Mouse (Mus musculus) olfactory bulb, adult 2 months (tissue): ENCODE measurements around the gene Zbtb45. TPM values are rescaled to one million over a fixed set of nuclear protein-coding genes. Genes with fewer than 3 reads are reported as not detected.

Source experiments
- H3K27ac ChIP-seq: fragments of 200-500 bp; 2 replicates; pipeline ENCODE4 v1.5.1; 2012; ENCODE audit warnings: low read depth, low read length; ENCODE audit not compliant: insufficient read depth
- H3K4me1 ChIP-seq: fragments of 200-500 bp; 2 replicates; pipeline ENCODE4 v1.6.1; 2012; ENCODE audit warnings: low read length; ENCODE audit not compliant: control insufficient read depth, insufficient read depth
- H3K4me3 ChIP-seq: fragments of 200-500 bp; 2 replicates; pipeline ENCODE4 v1.5.1; 2012; ENCODE audit warnings: mild to moderate bottlenecking, low read depth, low read length, moderate library complexity; ENCODE audit not compliant: insufficient read depth
- CTCF ChIP-seq: fragments of 200-500 bp; IDR thresholded peaks from 2 replicates; pipeline ENCODE4 v1.5.1; 2012; ENCODE audit warnings: low read depth, mild to moderate bottlenecking, low read length, moderate library complexity; ENCODE audit not compliant: insufficient read depth
- POLR2A ChIP-seq: fragments of 200-500 bp; IDR thresholded peaks from 2 replicates; pipeline ENCODE4 v1.6.1; 2012; ENCODE audit warnings: mild to moderate bottlenecking, low read depth, low read length, moderate library complexity; ENCODE audit not compliant: insufficient read depth
- WGBS: fragments of 180-500 bp; shearing (Covaris S2); methylation state at CpG from one replicate; pipeline ENCODE4 v1.1.7; 2018; 5-methylcytosine and 5-hydroxymethylcytosine counted together
- polyA plus RNA-seq: library from polyadenylated mRNA; stranded (reverse); fragments of >200 nt; gene quantifications from 2 replicates; pipeline ENCODE4 v1.2.4, GENCODE M21; 2012; ENCODE audit warnings: low replicate concordance; ENCODE audit not compliant: missing spikeins, insufficient read depth, insufficient read length

Zbtb45 gene
- polyA plus RNA-seq, 1 experiment: not detected

- 6% methylated on average over 3 of the region's 3 CpGs for WGBS
- Histone ChIP-seq H3K4me1 (no peaks in the 10 kb centered on the region), H3K4me3 (no peak overlapping the region), H3K27ac (no peak overlapping the region)
- TF ChIP-seq POLR2A (no peak), CTCF (no peak)
Observed at GRCm38 (mm10) chr7:12992222-12992621, 17.6 kb downstream of the Zbtb45 start.

- no peak overlapping the region for H3K27ac ChIP-seq
- TF ChIP-seq CTCF: no peak
- no peak for TF ChIP-seq POLR2A
- H3K4me1 ChIP-seq: no peaks in the 10 kb centered on the region
- H3K4me3 ChIP-seq: no peak overlapping the region
- WGBS: 88% methylated on average over 8 of the region's 8 CpGs
Observed at GRCm38 (mm10) chr7:12987409-12988189, 22.2 kb downstream of the Zbtb45 start.

- Histone ChIP-seq H3K4me1 (no peaks in the 10 kb centered on the region), H3K4me3 (no peak overlapping the region), H3K27ac (no peak overlapping the region)
- TF ChIP-seq POLR2A: no peak
- no peak for TF ChIP-seq CTCF
- WGBS: 87% methylated on average over 8 of the region's 8 CpGs
Observed at GRCm38 (mm10) chr7:12986906-12987305, 22.9 kb downstream of the Zbtb45 start.

- no peak overlapping the region for H3K27ac ChIP-seq
- TF ChIP-seq POLR2A (no peak), CTCF (no peak)
- WGBS: 96% methylated on average over 1 of the region's 1 CpGs
- H3K4me1 ChIP-seq: no peaks in the 10 kb centered on the region
- H3K4me3 ChIP-seq: no peak overlapping the region
Observed at GRCm38 (mm10) chr7:12985724-12986123, 24.1 kb downstream of the Zbtb45 start.

GRCm38 (mm10) chr7:12980291-12980690 is 29.5 kb downstream of the Zbtb45 start:
- Histone ChIP-seq H3K27ac (no peak overlapping the region), H3K4me1 (peaks cover 16% of the 10 kb centered on the region), H3K4me3 (no peak overlapping the region)
- TF ChIP-seq CTCF (no peak), POLR2A (no peak)
- 87% methylated on average over 7 of the region's 7 CpGs for WGBS

GRCm38 (mm10) chr7:12979776-12980175 is 30.1 kb downstream of the Zbtb45 start:
- Histone ChIP-seq H3K4me1 (peaks cover 16% of the 10 kb centered on the region), H3K4me3 (no peak overlapping the region), H3K27ac (no peak overlapping the region)
- no peak for TF ChIP-seq POLR2A
- no peak for TF ChIP-seq CTCF
- WGBS: 70% methylated on average over 6 of the region's 6 CpGs

GRCm38 (mm10) chr7:12978931-12979722 is 30.7 kb downstream of the Zbtb45 start:
- H3K27ac ChIP-seq: no peak overlapping the region
- WGBS: 79% methylated on average over 18 of the region's 18 CpGs
- no peak overlapping the region for H3K4me3 ChIP-seq

GRCm38 (mm10) chr7:12977682-12978389 is 32.0 kb downstream of the Zbtb45 start, which contains the start of gene Zfp446:
Zfp446 (plus strand) TSS chr7:12977848.
- TF ChIP-seq POLR2A (peak; percentile 69), CTCF (no peak)
- Histone ChIP-seq H3K4me1 (peaks cover 16% of the 10 kb centered on the region), H3K27ac (peak within 1 kb of the TSS; percentile 99), H3K4me3 (peak within 1 kb of the TSS; percentile 71)
- WGBS: under 1% methylated on average over 49 of the region's 49 CpGs

More at GRCm38 (mm10) chr7:12978931-12979722, 30.7 kb downstream of the Zbtb45 start:
- TF ChIP-seq POLR2A (no peak), CTCF (no peak)
- peaks cover 16% of the 10 kb centered on the region for H3K4me1 ChIP-seq
